Mouse (Mus musculus) leukemia stem cell, adult 10-12 weeks (primary cell): Measurements from ENCODE around the gene Rnf212b. TPM values are rescaled to one million over a fixed set of nuclear protein-coding genes. Genes with fewer than 3 reads are reported as not detected.

Experiments used
- polyA plus RNA-seq: library from polyadenylated mRNA; stranded (reverse); fragments of >175 nt; gene quantifications from 2 replicates; pipeline ENCODE4 v1.2.3, GENCODE M21; 2012; ENCODE audit warnings: low replicate concordance

The Rnf212b gene
- polyA plus RNA-seq = not detected in 2 replicates

GRCm38 (mm10) chr14:54813991-54814390 is at the start of gene Rnf212b:
Gene Rnf212b, plus strand, starts transcription at chr14:54814141.

GRCm38 (mm10) chr14:54781610-54782365 is 32.2 kb upstream of the Rnf212b start, which contains the start of gene Slc7a8:
Gene Slc7a8, minus strand, starts transcription at chr14:54781946.

GRCm38 (mm10) chr14:54870861-54871260 is 56.9 kb downstream of the Rnf212b start, which contains the start of gene Homez:
Gene Homez, minus strand, starts transcription at chr14:54870961.

GRCm38 (mm10) chr14:54877048-54877715 is 63.2 kb downstream of the Rnf212b start, which contains the start of gene Ppp1r3e:
Gene Ppp1r3e, minus strand, starts transcription at chr14:54877550.

GRCm38 (mm10) chr14:54883154-54884021 is 69.4 kb downstream of the Rnf212b start, which contains the start of the genes Bcl2l2 and Gm20521:
Gene Bcl2l2, plus strand, starts transcription at chr14:54883377.
Gene Gm20521, plus strand, starts transcription at chr14:54883441.

GRCm38 (mm10) chr14:54892200-54892599 is 78.3 kb downstream of the Rnf212b start, which contains the start of gene Pabpn1:
Gene Pabpn1, plus strand, starts transcription at chr14:54892500.

Other genes with a start within 250 kb of the Rnf212b start
- gene Ajuba, start 236.6 kb upstream of the Rnf212b start, polyA plus RNA-seq = 0.08 and 0.12 TPM in 2 replicates
- gene 4931414P19Rik, start 208.1 kb upstream of the Rnf212b start, polyA plus RNA-seq = 2.6 and 13.9 TPM in 2 replicates
- 112 and 139 TPM in 2 replicates for gene Psmb5, start 196.1 kb upstream of the Rnf212b start, polyA plus RNA-seq
- gene Psmb11, start 192.7 kb upstream of the Rnf212b start, polyA plus RNA-seq = not detected in 2 replicates
- not detected in 2 replicates for gene Gm17606, start 173.2 kb upstream of the Rnf212b start, polyA plus RNA-seq
- gene Cdh24, start 172.8 kb upstream of the Rnf212b start, polyA plus RNA-seq = 2.7 and 4.7 TPM in 2 replicates
- 21.9 and 24.6 TPM in 2 replicates for gene 1700123O20Rik, start 127.9 kb upstream of the Rnf212b start, polyA plus RNA-seq
- 173 and 343 TPM in 2 replicates for gene Acin1, start 127.2 kb upstream of the Rnf212b start, polyA plus RNA-seq
- gene Gm29776, start 115.3 kb upstream of the Rnf212b start, polyA plus RNA-seq = not detected in 2 replicates
- 1.6 and 3.1 TPM in 2 replicates for gene Cebpe, start 102.0 kb upstream of the Rnf212b start, polyA plus RNA-seq
- gene Slc7a8, start 32.2 kb upstream of the Rnf212b start, polyA plus RNA-seq = 19.6 and 21.8 TPM in 2 replicates
- gene Homez, start 56.8 kb downstream of the Rnf212b start, polyA plus RNA-seq = 0.86 and 0.91 TPM in 2 replicates
- 1.2 TPM in 2 replicates for gene Ppp1r3e, start 63.4 kb downstream of the Rnf212b start, polyA plus RNA-seq
- gene Bcl2l2, start 69.2 kb downstream of the Rnf212b start, polyA plus RNA-seq = 48.9 and 77.3 TPM in 2 replicates
- 10.1 and 11.1 TPM in 2 replicates for gene Gm20521, start 69.3 kb downstream of the Rnf212b start, polyA plus RNA-seq
- gene Pabpn1, start 78.4 kb downstream of the Rnf212b start, polyA plus RNA-seq = 165 and 331 TPM in 2 replicates
- 1.7 and 2.0 TPM in 2 replicates for gene Slc22a17, start 99.0 kb downstream of the Rnf212b start, polyA plus RNA-seq
- gene Efs, start 112.0 kb downstream of the Rnf212b start, polyA plus RNA-seq = 0.27 and 0.41 TPM in 2 replicates
- not detected in 2 replicates for gene Il25, start 118.6 kb downstream of the Rnf212b start, polyA plus RNA-seq
- gene Cmtm5, start 122.1 kb downstream of the Rnf212b start, polyA plus RNA-seq = not detected in 2 replicates
- gene Myh6, start 152.8 kb downstream of the Rnf212b start, polyA plus RNA-seq = 0.52 TPM in 1 of 2 replicates, not detected in the other
- not detected in 2 replicates for gene Gm17428, start 162.8 kb downstream of the Rnf212b start, polyA plus RNA-seq
- gene Myh7, start 180.5 kb downstream of the Rnf212b start, polyA plus RNA-seq = not detected in 2 replicates
- 35.4 and 46.8 TPM in 2 replicates for gene Ngdn, start 201.3 kb downstream of the Rnf212b start, polyA plus RNA-seq